Mouse (Mus musculus): Measurements from ENCODE around the gene St3gal3.

GRCm38 (mm10) chr4:118122078-118122477, 12.6 kb downstream of the St3gal3 start:
- no peak for TF ChIP-seq CTCF (IDR thresholded peaks at IDR 0.05; ENCODE audit: borderline replicate concordance, extremely low read depth, insufficient read depth, insufficient read length)
- TF ChIP-seq POLR2A (IDR thresholded peaks at IDR 0.05; ENCODE audit: borderline replicate concordance, extremely low read depth, insufficient read depth, insufficient read length, poor library complexity, severe bottlenecking): no peak

All from brain, embryonic 14.5 days (tissue).